Mouse (Mus musculus) layer of hippocampus, postnatal 10 days (tissue): ENCODE results near the gene 1700008O03Rik. TPM values are rescaled to one million over a fixed set of nuclear protein-coding genes. Genes with fewer than 3 reads are reported as not detected.
A peak's percentile ranks its signal among the peaks of the same experiment; 100 is the strongest.

ENCODE experiments used
- DNase-seq, 2 experiments: peaks; one replicate each; pipeline ENCODE4 v3.0.0; 2021; ENCODE audit warnings: low spot score in 2 of 2
- total RNA-seq, 2 experiments: library from RNA; stranded (reverse); gene quantifications; 2 replicates each; pipeline ENCODE4 v1.2.3; 2021

1700008O03Rik gene
- total RNA-seq, 2 experiments from 2014 or later: 4.3 to 5.0 TPM

GRCm38 (mm10) chr7:44350957-44351711, 34.5 kb downstream of the 1700008O03Rik start:
- peak; percentile 85 to 87 for DNase-seq

DNA sequence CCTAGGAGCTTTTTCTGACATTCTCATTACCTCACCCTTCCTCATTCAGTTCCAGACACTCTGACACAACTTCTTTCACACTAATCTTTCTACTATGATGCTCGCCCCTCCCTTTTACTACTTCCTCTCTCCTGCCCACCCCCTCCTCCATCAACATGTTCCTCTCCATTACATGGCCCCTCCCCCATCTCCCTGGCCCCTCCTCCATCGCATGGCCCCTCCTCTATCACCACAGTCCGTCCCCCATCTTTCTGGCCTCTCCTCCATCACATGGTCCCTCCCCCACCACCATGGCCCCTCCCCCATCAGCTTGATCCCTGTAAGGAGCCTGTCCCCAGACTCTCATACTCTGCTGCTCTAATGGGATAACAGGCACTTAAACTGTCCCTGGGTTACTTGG, 36.6 kb downstream of the 1700008O03Rik start:
- DNase-seq: no peak

- DNase-seq: no peak
Measured at GRCm38 (mm10) chr7:44344622-44345021, 41.0 kb downstream of the 1700008O03Rik start.

DNA sequence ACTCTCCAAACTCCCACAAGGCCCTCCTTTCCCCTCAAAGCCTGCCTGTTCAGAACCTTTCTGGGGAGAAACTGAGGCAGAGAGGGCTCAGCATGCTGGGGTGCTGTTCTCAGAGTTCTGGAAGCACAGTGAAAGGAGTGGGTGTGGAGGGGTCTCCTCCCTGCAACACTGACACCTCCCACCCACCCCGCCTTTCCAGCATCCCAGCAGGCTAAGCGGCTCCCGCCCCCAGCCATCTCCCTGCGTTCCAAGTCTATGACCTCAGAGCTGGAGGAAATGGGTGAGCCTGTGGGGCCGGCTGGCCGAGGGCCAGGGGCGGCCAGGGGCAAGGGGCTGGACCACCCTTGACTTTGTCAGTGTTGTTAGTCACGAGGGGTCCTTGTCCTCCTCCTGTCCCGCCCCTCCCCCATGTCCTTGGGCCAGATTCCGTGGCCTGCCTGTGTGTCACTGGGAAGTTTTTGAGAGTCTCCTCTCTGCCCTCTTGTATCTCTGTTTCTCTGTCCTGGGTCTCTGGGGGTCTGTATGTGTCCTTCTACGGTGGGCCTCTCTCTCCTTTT, 42.1 kb downstream of the 1700008O03Rik start:
- no peak for DNase-seq

DNA sequence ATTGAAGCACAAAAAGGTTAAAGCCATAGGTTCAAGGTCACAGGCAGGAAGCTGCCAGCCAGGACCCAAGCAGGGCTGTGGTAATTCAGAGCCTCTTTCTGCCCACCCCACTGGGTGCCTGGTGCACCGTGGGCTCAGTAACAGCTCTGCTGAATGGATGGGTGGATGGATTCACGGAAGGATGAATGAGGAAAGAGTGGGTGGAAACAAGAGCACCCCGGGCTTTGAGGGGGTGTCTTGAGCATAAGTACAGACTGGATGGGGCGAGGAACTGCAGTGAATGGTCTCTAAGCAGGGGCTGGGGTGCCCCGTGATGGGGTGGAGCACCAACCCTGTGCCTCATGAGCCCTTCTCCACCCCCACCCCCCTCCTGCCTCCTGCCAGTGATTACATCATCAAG, 43.9 kb downstream of the 1700008O03Rik start:
- no peak for DNase-seq

GRCm38 (mm10) chr7:44341119-44341518, 44.5 kb downstream of the 1700008O03Rik start:
- DNase-seq: no peak

GRCm38 (mm10) chr7:44340226-44340625, 45.4 kb downstream of the 1700008O03Rik start:
- no peak for DNase-seq

GRCm38 (mm10) chr7:44337121-44337849, 48.3 kb downstream of the 1700008O03Rik start:
- DNase-seq: peak in 1 of 2 experiments; percentile 53

DNA sequence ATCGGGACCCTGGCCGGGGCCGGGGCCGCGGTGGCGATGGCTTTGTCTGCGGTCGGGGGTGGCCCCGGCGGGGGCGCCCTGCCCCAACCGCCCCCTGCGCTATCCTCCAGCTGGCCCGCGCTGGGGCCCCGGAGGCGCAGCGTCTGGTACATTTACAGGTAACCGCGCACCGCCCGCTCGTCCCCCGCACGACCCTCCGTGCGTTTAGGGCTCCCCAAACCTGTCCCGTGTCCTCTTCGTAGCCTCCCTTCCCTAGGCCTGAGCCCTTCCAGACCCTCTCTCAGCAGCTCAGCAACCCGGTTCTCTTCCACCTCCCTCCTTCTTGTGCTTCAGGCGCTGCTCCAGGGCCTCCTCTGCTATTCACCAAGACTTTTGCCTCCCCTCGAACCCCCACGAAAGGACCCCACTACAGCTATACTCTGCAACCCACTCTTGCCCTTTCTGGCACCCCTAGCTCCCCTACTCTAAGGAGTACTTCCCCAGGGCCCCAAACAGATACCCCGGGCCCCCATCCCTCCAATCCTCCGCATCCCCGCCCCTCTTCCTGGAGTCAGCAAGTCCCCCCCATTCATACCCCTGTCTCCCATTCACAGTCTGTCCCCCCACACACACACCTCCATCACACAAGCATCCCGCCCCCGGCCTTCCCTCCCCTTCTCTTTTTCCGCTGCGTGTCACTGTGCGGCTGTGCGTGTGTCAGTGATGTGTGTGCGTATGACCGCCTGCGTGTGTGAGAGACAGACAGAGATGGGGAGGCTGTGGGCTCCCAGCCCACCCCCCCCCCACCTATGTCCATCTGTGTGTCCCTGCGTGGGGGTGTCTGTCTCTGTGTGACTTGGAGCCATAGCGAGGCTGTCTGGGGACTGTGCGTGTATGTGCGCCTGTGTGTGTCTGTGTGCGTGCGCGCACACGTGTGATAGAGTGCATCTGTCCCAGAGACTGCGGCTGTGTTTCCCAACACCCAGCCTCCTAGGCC, 49.3 kb downstream of the 1700008O03Rik start:
- peak in 1 of 2 experiments; percentile 61 for DNase-seq

GRCm38 (mm10) chr7:44335031-44335878, 50.4 kb downstream of the 1700008O03Rik start:
- DNase-seq: peak in 1 of 2 experiments; percentile 67

DNA sequence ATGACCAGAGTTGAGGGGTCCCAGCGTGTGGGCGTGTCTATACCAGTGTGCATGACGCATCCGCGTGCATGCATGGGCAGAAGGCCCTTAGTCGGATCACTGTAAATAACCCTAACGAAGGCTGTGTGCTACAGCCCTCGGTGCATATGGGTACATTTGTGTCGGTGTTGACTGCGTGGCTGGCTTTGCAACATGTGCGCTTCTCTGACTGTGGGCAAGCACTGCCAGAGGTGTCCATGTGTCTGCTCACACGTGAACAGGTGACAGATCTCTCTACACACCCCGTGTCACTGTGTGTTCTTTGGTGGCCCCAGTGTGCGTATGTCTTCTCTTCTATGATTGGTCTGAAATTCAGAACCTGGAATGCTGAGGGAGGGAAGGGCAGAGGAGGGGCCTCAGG, 51.5 kb downstream of the 1700008O03Rik start:
- DNase-seq: no peak

- no peak for DNase-seq
Measured at GRCm38 (mm10) chr7:44332336-44332735, 53.3 kb downstream of the 1700008O03Rik start.

GRCm38 (mm10) chr7:44326614-44327013, 59.0 kb downstream of the 1700008O03Rik start:
- no peak for DNase-seq

DNA sequence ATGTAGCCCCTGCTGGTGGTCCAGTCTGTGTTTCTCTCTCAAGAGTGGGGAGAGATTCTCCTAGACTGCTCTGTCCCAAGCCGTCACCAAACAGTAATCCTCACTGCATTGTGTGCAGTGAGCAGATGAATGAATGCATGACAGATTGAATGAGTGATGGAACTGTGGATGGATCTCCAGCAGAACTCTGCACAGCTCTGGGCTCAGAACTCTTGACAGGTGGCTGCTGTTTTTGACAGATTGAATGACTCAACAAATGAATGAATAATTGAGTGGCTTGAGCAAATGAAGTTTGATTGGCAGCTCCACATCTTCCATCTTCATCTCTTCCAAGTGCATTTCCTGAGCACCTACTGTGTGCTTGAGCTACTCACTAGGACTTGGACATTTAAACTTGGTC, 63.3 kb downstream of the 1700008O03Rik start:
- no peak for DNase-seq

- peak; percentile 75 to 81 for DNase-seq
Measured at GRCm38 (mm10) chr7:44320886-44321285, 64.7 kb downstream of the 1700008O03Rik start.

- peak in 1 of 2 experiments; percentile 35 for DNase-seq
Measured at GRCm38 (mm10) chr7:44317913-44318312, 67.7 kb downstream of the 1700008O03Rik start.

DNA sequence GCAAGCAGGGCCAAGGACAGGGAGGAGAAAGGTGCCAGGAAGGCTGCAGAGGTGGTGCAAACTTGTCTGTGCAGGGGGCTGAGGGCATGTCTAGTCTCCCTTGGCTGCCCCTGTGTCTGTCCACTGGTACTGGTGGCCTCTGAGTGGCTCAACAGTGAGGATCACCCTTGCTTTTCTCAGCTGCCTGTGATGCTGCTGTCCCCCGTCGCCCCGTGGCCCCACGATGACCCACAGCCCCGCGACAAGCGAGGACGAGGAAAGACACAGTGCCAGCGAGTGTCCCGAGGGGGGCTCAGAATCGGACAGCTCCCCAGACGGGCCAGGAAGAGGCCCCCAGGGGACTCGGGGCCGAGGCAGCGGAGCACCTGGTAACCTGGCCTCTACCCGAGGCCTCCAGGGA, 73.1 kb downstream of the 1700008O03Rik start:
- peak in 1 of 2 experiments; percentile 20 for DNase-seq

DNA sequence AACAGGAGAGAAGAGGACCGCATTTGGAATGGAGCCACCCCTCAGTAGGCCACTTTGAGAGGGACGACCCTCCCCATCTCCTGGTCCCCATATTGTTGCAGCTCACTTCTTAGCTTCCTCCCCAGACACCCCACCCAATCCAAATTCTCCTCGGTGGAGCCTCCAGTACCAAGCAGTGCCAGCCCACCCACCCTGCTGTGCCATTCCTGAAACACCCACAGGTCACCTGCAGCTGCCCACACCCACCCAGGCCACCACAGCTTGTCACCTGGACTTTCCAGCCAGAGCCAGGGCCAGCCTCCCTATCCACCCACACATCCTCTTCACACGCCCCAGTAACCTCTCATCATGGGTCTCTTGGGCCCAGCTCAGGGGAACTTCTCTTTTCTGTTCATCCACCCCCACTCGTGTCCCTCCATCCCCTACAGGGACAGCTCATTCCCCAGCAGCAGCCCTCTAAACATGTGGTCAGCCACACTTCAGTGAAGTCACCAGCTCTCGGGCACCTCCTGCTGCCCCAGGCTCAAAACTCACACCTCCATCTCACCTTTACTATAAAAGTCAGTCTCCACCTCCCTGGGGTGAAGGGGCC, 73.8 kb downstream of the 1700008O03Rik start:
- DNase-seq: peak in 1 of 2 experiments; percentile 19

DNA sequence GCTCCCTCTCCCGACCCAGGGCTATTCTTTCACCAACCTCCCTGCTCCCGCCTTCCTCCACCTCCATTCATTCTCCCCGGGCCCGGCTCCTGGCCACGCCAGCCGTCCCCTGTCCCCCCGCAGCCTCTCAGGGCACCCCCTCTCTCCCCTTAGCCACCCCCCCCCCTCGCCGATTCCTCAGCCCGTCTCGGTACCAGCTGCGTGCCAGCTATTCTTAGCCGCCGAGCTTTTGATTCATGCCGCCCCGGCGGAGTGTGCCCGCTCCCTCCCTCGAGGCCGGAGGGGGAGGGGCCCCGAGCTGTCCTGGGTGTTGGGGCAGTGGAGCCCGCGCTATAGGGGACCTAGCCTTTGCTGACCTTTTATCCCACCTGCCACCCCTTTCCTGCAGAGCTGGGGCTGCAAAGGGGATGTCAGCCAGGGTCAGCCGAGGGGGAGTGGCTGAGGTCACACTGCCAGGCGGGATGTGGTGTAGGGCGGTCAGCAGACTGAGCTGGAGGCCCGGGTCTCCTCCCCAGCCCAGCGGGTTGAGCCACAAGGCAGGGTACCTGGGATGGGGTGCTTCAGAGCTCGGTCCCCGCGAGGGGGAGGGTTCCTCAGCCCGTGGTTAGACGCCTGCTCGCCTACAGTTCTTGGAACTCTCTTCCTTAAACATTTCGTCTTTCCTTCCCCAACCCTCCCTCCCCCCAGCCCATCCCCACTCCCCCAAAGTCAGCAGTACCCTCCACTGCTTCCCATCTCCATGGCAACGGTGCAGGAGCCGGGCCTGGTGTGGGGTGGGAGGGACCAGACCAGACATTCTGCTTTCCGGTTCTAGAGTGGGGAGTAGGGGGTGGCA, 74.5 kb downstream of the 1700008O03Rik start:
- peak; percentile 56 to 64 for DNase-seq
